Mouse (Mus musculus) hindbrain, embryonic 13.5 days (tissue): Measurements from ENCODE around the gene Nrp2. TPM values are rescaled to one million over a fixed set of nuclear protein-coding genes. Genes with fewer than 3 reads are reported as not detected.

Experiments used
- ATAC-seq: fragments of 200-750 bp; cut with Nextera tagmentation; 2 replicates; pipeline ENCODE4 v1.8.0; 2017; ENCODE audit warnings: moderate TSS enrichment; ENCODE audit not compliant: low FRiP score
- H3K27ac ChIP-seq: fragments of 300-500 bp; sonication (generic); 2 replicates; pipeline ENCODE4 v1.5.1; 2015; ENCODE audit warnings: inconsistent platforms, mild to moderate bottlenecking, moderate library complexity
- H3K27me3 ChIP-seq: fragments of 300-500 bp; sonication (generic); 2 replicates; pipeline ENCODE4 v1.6.1; 2015; ENCODE audit warnings: mild to moderate bottlenecking, inconsistent platforms
- H3K36me3 ChIP-seq: fragments of 300-500 bp; sonication (generic); 2 replicates; pipeline ENCODE4 v1.6.1; 2015; ENCODE audit warnings: mild to moderate bottlenecking, inconsistent platforms
- H3K4me1 ChIP-seq: fragments of 300-500 bp; sonication (generic); replicated peaks from 2 replicates; pipeline ENCODE4 v1.6.1; 2015; ENCODE audit warnings: inconsistent platforms
- H3K4me2 ChIP-seq: fragments of 300-500 bp; sonication (generic); 2 replicates; pipeline ENCODE4 v1.6.1; 2015; ENCODE audit warnings: inconsistent platforms, mild to moderate bottlenecking, moderate library complexity
- H3K4me3 ChIP-seq: fragments of 300-500 bp; sonication (generic); 2 replicates; pipeline ENCODE4 v1.5.1; 2015; ENCODE audit warnings: mild to moderate bottlenecking, inconsistent platforms
- H3K9ac ChIP-seq: fragments of 300-500 bp; sonication (generic); 2 replicates; pipeline ENCODE4 v1.6.1; 2015; ENCODE audit warnings: mild to moderate bottlenecking, inconsistent platforms
- H3K9me3 ChIP-seq: fragments of 300-500 bp; sonication (generic); 2 replicates; pipeline ENCODE4 v1.6.1; 2016; ENCODE audit warnings: inconsistent platforms
- WGBS: fragments of 180-500 bp; shearing (Covaris S2); methylation state at CpG from one replicate; pipeline ENCODE4 v1.1.7; 2015; 5-methylcytosine and 5-hydroxymethylcytosine counted together
- polyA plus RNA-seq: library from polyadenylated mRNA; unstranded; fragments of >200 nt; fragmentation: Nextera tagmentation; extraction: Ambion mirVana; gene quantifications from 2 replicates; pipeline ENCODE4 v1.2.1, GENCODE M21; 2015

The Nrp2 gene
- polyA plus RNA-seq, 1 experiment from 2014 or later: 35.7 TPM

GRCm38 (mm10) chr1:62843215-62843614 is 140.1 kb downstream of the Nrp2 start:
- no peak overlapping the region for H3K4me3 ChIP-seq
- H3K27me3 ChIP-seq: no peaks in the 10 kb centered on the region
- H3K4me2 ChIP-seq: no peak overlapping the region
- H3K27ac ChIP-seq: no peak overlapping the region
- 91% methylated on average over 4 of the region's 4 CpGs for WGBS
- H3K9me3 ChIP-seq: no peaks in the 10 kb centered on the region
- no peak for ATAC-seq
- H3K36me3 ChIP-seq: no peaks in the 10 kb centered on the region
- no peaks in the 10 kb centered on the region for H3K4me1 ChIP-seq
- no peak overlapping the region for H3K9ac ChIP-seq

- no peaks in the 10 kb centered on the region for H3K27me3 ChIP-seq
- no peak for ATAC-seq
- H3K4me3 ChIP-seq: no peak overlapping the region
- peaks cover 10% of the 10 kb centered on the region for H3K4me1 ChIP-seq
- no peaks in the 10 kb centered on the region for H3K36me3 ChIP-seq
- H3K27ac ChIP-seq: peak overlapping the region; percentile 69
- no peak overlapping the region for H3K9ac ChIP-seq
- H3K9me3 ChIP-seq: no peaks in the 10 kb centered on the region
- no peak overlapping the region for H3K4me2 ChIP-seq
- 25% methylated on average over 8 of the region's 8 CpGs for WGBS
Observed at GRCm38 (mm10) chr1:62850990-62851940, 148.2 kb downstream of the Nrp2 start.

- no peak overlapping the region for H3K4me3 ChIP-seq
- H3K27me3 ChIP-seq: no peaks in the 10 kb centered on the region
- no peak for ATAC-seq
- no peak overlapping the region for H3K9ac ChIP-seq
- no peak overlapping the region for H3K4me2 ChIP-seq
- H3K27ac ChIP-seq: no peak overlapping the region
- H3K9me3 ChIP-seq: no peaks in the 10 kb centered on the region
- WGBS: 82% methylated on average over 9 of the region's 9 CpGs
- peaks cover 10% of the 10 kb centered on the region for H3K4me1 ChIP-seq
- no peaks in the 10 kb centered on the region for H3K36me3 ChIP-seq
Observed at GRCm38 (mm10) chr1:62853362-62853761, 150.3 kb downstream of the Nrp2 start.

- H3K36me3 ChIP-seq: no peaks in the 10 kb centered on the region
- no peak overlapping the region for H3K4me3 ChIP-seq
- 86% methylated on average over 4 of the region's 4 CpGs for WGBS
Observed at GRCm38 (mm10) chr1:62853996-62854395, 150.9 kb downstream of the Nrp2 start.

GRCm38 (mm10) chr1:62859098-62859497 is 156.0 kb downstream of the Nrp2 start:
- H3K27me3 ChIP-seq: no peaks in the 10 kb centered on the region
- no peak overlapping the region for H3K4me2 ChIP-seq
- no peak overlapping the region for H3K4me3 ChIP-seq
- H3K27ac ChIP-seq: no peak overlapping the region
- no peaks in the 10 kb centered on the region for H3K36me3 ChIP-seq
- no peak for ATAC-seq
- no peak overlapping the region for H3K9ac ChIP-seq
- 0 out of 2 replicates have a peak, but pooled peaks cover 8% of the 10 kb centered on the region for H3K9me3 ChIP-seq
- 54% methylated on average over 2 of the region's 2 CpGs for WGBS
- H3K4me1 ChIP-seq: peaks cover 10% of the 10 kb centered on the region

More at GRCm38 (mm10) chr1:62853996-62854395, 150.9 kb downstream of the Nrp2 start:
- Histone ChIP-seq H3K4me2 (no peak overlapping the region), H3K9me3 (no peaks in the 10 kb centered on the region), H3K27ac (no peak overlapping the region), H3K4me1 (peaks cover 10% of the 10 kb centered on the region), H3K9ac (no peak overlapping the region), H3K27me3 (no peaks in the 10 kb centered on the region)
- ATAC-seq: no peak

GRCm38 (mm10) chr1:62859556-62860300 is 156.6 kb downstream of the Nrp2 start:
- no peak for ATAC-seq
- H3K36me3 ChIP-seq: no peaks in the 10 kb centered on the region

GRCm38 (mm10) chr1:62860327-62860726 is 157.2 kb downstream of the Nrp2 start:
- 62% methylated on average over 5 of the region's 5 CpGs for WGBS
- no peaks in the 10 kb centered on the region for H3K27me3 ChIP-seq
- H3K4me2 ChIP-seq: no peak overlapping the region
- H3K9ac ChIP-seq: no peak overlapping the region
- H3K36me3 ChIP-seq: no peaks in the 10 kb centered on the region
- H3K4me3 ChIP-seq: no peak overlapping the region
- H3K27ac ChIP-seq: peak overlapping the region; percentile 64; the same call in 1 of the 2 replicates
- ATAC-seq: 0 out of 2 replicates have a peak, but pooled peaks have one; percentile 43
- 0 out of 2 replicates have a peak, but pooled peaks cover 8% of the 10 kb centered on the region for H3K9me3 ChIP-seq
- peaks cover 10% of the 10 kb centered on the region for H3K4me1 ChIP-seq

More at GRCm38 (mm10) chr1:62859556-62860300, 156.6 kb downstream of the Nrp2 start:
- whole genome bisulfite sequencing: 72% methylated on average over 9 of the region's 9 CpGs
- Histone ChIP-seq H3K4me3 (no peak overlapping the region), H3K27ac (no peak overlapping the region), H3K9me3 (0 out of 2 replicates have a peak, but pooled peaks cover 8% of the 10 kb centered on the region), H3K9ac (no peak overlapping the region), H3K27me3 (no peaks in the 10 kb centered on the region), H3K4me1 (peaks cover 10% of the 10 kb centered on the region), H3K4me2 (no peak overlapping the region)

- peak overlapping the region; percentile 64 for H3K27ac ChIP-seq
- no peak overlapping the region for H3K4me3 ChIP-seq
- H3K27me3 ChIP-seq: no peaks in the 10 kb centered on the region
- 0 out of 2 replicates have a peak, but pooled peaks cover 8% of the 10 kb centered on the region for H3K9me3 ChIP-seq
- H3K4me1 ChIP-seq: peaks cover 10% of the 10 kb centered on the region
- H3K36me3 ChIP-seq: no peaks in the 10 kb centered on the region
- ATAC-seq: peak; percentile 63; the same call in 1 of the 2 replicates
- no peak overlapping the region for H3K9ac ChIP-seq
- H3K4me2 ChIP-seq: no peak overlapping the region
- 33% methylated on average over 5 of the region's 5 CpGs for WGBS
Observed at GRCm38 (mm10) chr1:62860788-62861187, 157.7 kb downstream of the Nrp2 start.
